Mouse (Mus musculus) left cerebral cortex, postnatal 10 days (tissue): ENCODE data around the gene Dicer1. TPM values are rescaled to one million over a fixed set of nuclear protein-coding genes. Genes with fewer than 3 reads are reported as not detected.

Experiments used
- DNase-seq, 2 experiments: peaks; one replicate each; pipeline ENCODE4 v3.0.0; 2021 to 2022; ENCODE audit warnings: low spot score in 2 of 2, mixed read lengths in 1 of 2; ENCODE audit errors: extremely low spot score in 1 of 2
- intact Hi-C: fragments of 180-260 bp; cut with DNase I; formaldehyde crosslinking; loops from one replicate; pipeline ENCODE4 v1.15.1; 2025
- total RNA-seq, 2 experiments: library from RNA; stranded (reverse); gene quantifications; 2 replicates each; pipeline ENCODE4 v1.2.3; 2021

Dicer1 gene
- total RNA-seq, 2 experiments from 2014 or later = 63.3 to 64.7 TPM

GRCm38 (mm10) chr12:104690412-104690811 is 61.3 kb downstream of the Dicer1 start:
- DNase-seq = no peak
- intact Hi-C loops = no loop called here

GRCm38 (mm10) chr12:104688870-104689269 is 62.9 kb downstream of the Dicer1 start:
- no peak for DNase-seq
- intact Hi-C loops = no loop called here

GRCm38 (mm10) chr12:104684411-104684931 is 67.3 kb downstream of the Dicer1 start:
- DNase-seq = no peak
- intact Hi-C loops = no loop called here

GRCm38 (mm10) chr12:104679819-104680132 is 72.0 kb downstream of the Dicer1 start:
- DNase-seq = no peak
- intact Hi-C loops = no loop called here

- DNase-seq = no peak
- intact Hi-C loops = no loop called here
Measured at GRCm38 (mm10) chr12:104679121-104679818, 72.5 kb downstream of the Dicer1 start.

- intact Hi-C loops = no loop called here
- no peak for DNase-seq
Measured at GRCm38 (mm10) chr12:104678462-104678861, 73.3 kb downstream of the Dicer1 start.

- DNase-seq = no peak
- intact Hi-C loops = no loop called here
Measured at GRCm38 (mm10) chr12:104677371-104677924, 74.3 kb downstream of the Dicer1 start.

- DNase-seq = no peak
Measured at GRCm38 (mm10) chr12:104676535-104677370, 75.0 kb downstream of the Dicer1 start.

GRCm38 (mm10) chr12:104672976-104673375 is 78.8 kb downstream of the Dicer1 start:
- no peak for DNase-seq
- intact Hi-C loops = no loop called here

More at GRCm38 (mm10) chr12:104676535-104677370, 75.0 kb downstream of the Dicer1 start:
- intact Hi-C loops = no loop called here

GRCm38 (mm10) chr12:104672406-104672805 is 79.3 kb downstream of the Dicer1 start:
- no peak for DNase-seq

GRCm38 (mm10) chr12:104667846-104668245 is 83.9 kb downstream of the Dicer1 start:
- intact Hi-C loops = no loop called here
- no peak for DNase-seq

More at GRCm38 (mm10) chr12:104672406-104672805, 79.3 kb downstream of the Dicer1 start:
- intact Hi-C loops = no loop called here

- no peak for DNase-seq
- intact Hi-C loops = no loop called here
Measured at GRCm38 (mm10) chr12:104665951-104666350, 85.8 kb downstream of the Dicer1 start.

GRCm38 (mm10) chr12:104665521-104665920 is 86.2 kb downstream of the Dicer1 start:
- no peak for DNase-seq
- intact Hi-C loops = no loop called here

GRCm38 (mm10) chr12:104656146-104656545 is 95.6 kb downstream of the Dicer1 start:
- intact Hi-C loops = no loop called here
- DNase-seq = no peak

GRCm38 (mm10) chr12:104655006-104655405 is 96.7 kb downstream of the Dicer1 start:
- DNase-seq = no peak
- intact Hi-C loops = no loop called here

- DNase-seq = no peak
- intact Hi-C loops = no loop called here
Measured at GRCm38 (mm10) chr12:104652021-104652420, 99.7 kb downstream of the Dicer1 start.

- no peak for DNase-seq
- intact Hi-C loops = no loop called here
Measured at GRCm38 (mm10) chr12:104651269-104651668, 100.5 kb downstream of the Dicer1 start.

- intact Hi-C loops = no loop called here
- no peak for DNase-seq
Measured at GRCm38 (mm10) chr12:104650510-104651260, 101.1 kb downstream of the Dicer1 start.

- DNase-seq = no peak
- intact Hi-C loops = no loop called here
Measured at GRCm38 (mm10) chr12:104648366-104648765, 103.4 kb downstream of the Dicer1 start.
